Comparison of ENCODE assay signal across 8 mouse cellular contexts in genomic region chr1:188633736-188634135, GRCm38 (mm10).
DNase-seq lines count a peak whose midpoint lies in the region; ATAC-seq lines count a peak whose summit lies in the region.

No protein-coding gene starts in this region.

- no peak overlapping the region for H3K4me3 ChIP-seq in forebrain, embryonic 13.5 days
- no peak overlapping the region for H3K4me3 ChIP-seq in forebrain, embryonic 10.5 days
- no peak overlapping the region for H3K4me3 ChIP-seq in midbrain, embryonic 11.5 days (ENCODE audit: low read depth, low read length)
- no peak overlapping the region for H3K4me3 ChIP-seq in midbrain, embryonic 15.5 days

- ATAC-seq in forebrain, embryonic 13.5 days, result peak; percentile 66; the same call in 1 of the 2 replicates
- no peak for ATAC-seq in midbrain, embryonic 11.5 days (ENCODE audit: low FRiP score)
- no peak for ATAC-seq in midbrain, embryonic 15.5 days (replicated peaks)

- DNase-seq in forebrain, embryonic 10.5 days (ENCODE audit: extremely low spot score, low spot score), result no peak
- peak; percentile 88 for DNase-seq in midbrain, embryonic 11.5 days (ENCODE audit: low spot score, missing footprints)
- peak; percentile 21 for DNase-seq in kidney, postnatal 10 days
- peak; percentile 32 for DNase-seq in right cerebral cortex, adult 18-20 months
- DNase-seq in MN1 (ENCODE audit: low spot score), result no peak
- DNase-seq in liver, result no peak

- no peaks in the 10 kb centered on the region for H3K36me3 ChIP-seq in forebrain, embryonic 13.5 days (ENCODE audit: poor library complexity, severe bottlenecking)
- no peaks in the 10 kb centered on the region for H3K36me3 ChIP-seq in forebrain, embryonic 10.5 days (replicated peaks)
- no peaks in the 10 kb centered on the region for H3K36me3 ChIP-seq in midbrain, embryonic 11.5 days (ENCODE audit: control insufficient read depth, insufficient read depth, low read length)
- no peaks in the 10 kb centered on the region for H3K36me3 ChIP-seq in midbrain, embryonic 15.5 days (replicated peaks)

- 51% methylated on average over 4 of the region's 4 CpGs for WGBS in forebrain, embryonic 13.5 days
- 52% methylated on average over 4 of the region's 4 CpGs for WGBS in forebrain, embryonic 10.5 days
- 57% methylated on average over 4 of the region's 4 CpGs for WGBS in midbrain, embryonic 11.5 days
- WGBS in midbrain, embryonic 15.5 days, result 38% methylated on average over 4 of the region's 4 CpGs

- no peaks in the 10 kb centered on the region for H3K9me3 ChIP-seq in forebrain, embryonic 13.5 days (replicated peaks)
- no peaks in the 10 kb centered on the region for H3K9me3 ChIP-seq in forebrain, embryonic 10.5 days
- H3K9me3 ChIP-seq in midbrain, embryonic 11.5 days (ENCODE audit: control insufficient read depth, low read length), result no peaks in the 10 kb centered on the region
- H3K9me3 ChIP-seq in midbrain, embryonic 15.5 days, result no peaks in the 10 kb centered on the region

- no peaks in the 10 kb centered on the region for H3K27me3 ChIP-seq in forebrain, embryonic 13.5 days
- no peaks in the 10 kb centered on the region for H3K27me3 ChIP-seq in forebrain, embryonic 10.5 days (ENCODE audit: poor library complexity, severe bottlenecking)
- H3K27me3 ChIP-seq in midbrain, embryonic 11.5 days (ENCODE audit: control insufficient read depth, insufficient read depth, low read length), result no peaks in the 10 kb centered on the region
- no peaks in the 10 kb centered on the region for H3K27me3 ChIP-seq in midbrain, embryonic 15.5 days (replicated peaks)

- no peak overlapping the region for H3K27ac ChIP-seq in forebrain, embryonic 13.5 days
- H3K27ac ChIP-seq in forebrain, embryonic 10.5 days, result no peak overlapping the region
- no peak overlapping the region for H3K27ac ChIP-seq in midbrain, embryonic 11.5 days (ENCODE audit: low read depth, low read length)
- H3K27ac ChIP-seq in midbrain, embryonic 15.5 days, result no peak overlapping the region

- no peak overlapping the region for H3K4me2 ChIP-seq in forebrain, embryonic 13.5 days
- no peak overlapping the region for H3K4me2 ChIP-seq in midbrain, embryonic 11.5 days
- no peak overlapping the region for H3K4me2 ChIP-seq in midbrain, embryonic 15.5 days

- H3K4me1 ChIP-seq in forebrain, embryonic 13.5 days, result no peaks in the 10 kb centered on the region
- H3K4me1 ChIP-seq in forebrain, embryonic 10.5 days, result no peaks in the 10 kb centered on the region
- H3K4me1 ChIP-seq in midbrain, embryonic 11.5 days (ENCODE audit: control insufficient read depth, insufficient read depth, low read length), result no peaks in the 10 kb centered on the region
- no peaks in the 10 kb centered on the region for H3K4me1 ChIP-seq in midbrain, embryonic 15.5 days

- H3K9ac ChIP-seq in forebrain, embryonic 13.5 days, result no peak overlapping the region
- no peak overlapping the region for H3K9ac ChIP-seq in midbrain, embryonic 11.5 days (ENCODE audit: low read length)
- H3K9ac ChIP-seq in midbrain, embryonic 15.5 days, result no peak overlapping the region

Comparison
In these comparisons a context has a peak if more than half of its experiments do, and no peak if none do; other contexts are left out.
1. DNase-seq: peak in midbrain, embryonic 11.5 days (single experiment), kidney, postnatal 10 days (single experiment) and right cerebral cortex, adult 18-20 months (single experiment); none in forebrain, embryonic 10.5 days (single experiment), MN1 (single experiment) and liver (single experiment).